Mouse (Mus musculus) hindbrain, embryonic 15.5 days (tissue): ENCODE results near the gene Fry. TPM values are rescaled to one million over a fixed set of nuclear protein-coding genes. Genes with fewer than 3 reads are reported as not detected.

Experiments used
- ATAC-seq: fragments of 200-750 bp; cut with Nextera tagmentation; 2 replicates; pipeline ENCODE4 v1.8.0; 2017; ENCODE audit warnings: low read depth, moderate number of reproducible peaks, moderate TSS enrichment; ENCODE audit not compliant: low FRiP score
- H3K27ac ChIP-seq: fragments of 300-500 bp; sonication (generic); replicated peaks from 2 replicates; pipeline ENCODE4 v1.5.1; 2015; ENCODE audit warnings: mild to moderate bottlenecking, inconsistent platforms
- H3K27me3 ChIP-seq: fragments of 300-500 bp; sonication (generic); 2 replicates; pipeline ENCODE4 v1.6.1; 2015; ENCODE audit warnings: control low read depth, inconsistent platforms
- H3K36me3 ChIP-seq: fragments of 300-500 bp; sonication (generic); 2 replicates; pipeline ENCODE4 v1.6.1; 2015; ENCODE audit warnings: control low read depth, inconsistent platforms
- H3K4me1 ChIP-seq: fragments of 300-500 bp; sonication (generic); replicated peaks from 2 replicates; pipeline ENCODE4 v1.6.1; 2015; ENCODE audit warnings: control low read depth, inconsistent platforms
- H3K4me2 ChIP-seq: fragments of 300-500 bp; sonication (generic); 2 replicates; pipeline ENCODE4 v1.6.1; 2015; ENCODE audit warnings: moderate library complexity, mild to moderate bottlenecking, inconsistent platforms
- H3K4me3 ChIP-seq: fragments of 300-500 bp; sonication (generic); 2 replicates; pipeline ENCODE4 v1.5.1; 2015; ENCODE audit warnings: mild to moderate bottlenecking, inconsistent platforms
- H3K9ac ChIP-seq: fragments of 300-500 bp; sonication (generic); 2 replicates; pipeline ENCODE4 v1.6.1; 2015; ENCODE audit warnings: inconsistent platforms
- H3K9me3 ChIP-seq: fragments of 300-500 bp; sonication (generic); 2 replicates; pipeline ENCODE4 v1.6.1; 2016; ENCODE audit warnings: control low read depth, inconsistent platforms
- WGBS: fragments of 180-500 bp; shearing (Covaris S2); methylation state at CpG from one replicate; pipeline ENCODE4 v1.1.7; 2015; 5-methylcytosine and 5-hydroxymethylcytosine counted together
- polyA plus RNA-seq: library from polyadenylated mRNA; unstranded; fragments of >200 nt; fragmentation: Nextera tagmentation; extraction: Ambion mirVana; gene quantifications from 2 replicates; pipeline ENCODE4 v1.2.1, GENCODE M21; 2015

The Fry gene
- polyA plus RNA-seq, 1 experiment from 2014 or later = 52.0 TPM

- no peak overlapping the region for H3K27ac ChIP-seq
- H3K27me3 ChIP-seq = no peaks in the 10 kb centered on the region
- H3K4me1 ChIP-seq = peaks cover 10% of the 10 kb centered on the region; the same call in 1 of the 2 replicates
- 82% methylated on average over 7 of the region's 7 CpGs for WGBS
- H3K9me3 ChIP-seq = no peaks in the 10 kb centered on the region
- ATAC-seq = no peak
- H3K36me3 ChIP-seq = no peaks in the 10 kb centered on the region
- no peak overlapping the region for H3K4me3 ChIP-seq
- H3K4me2 ChIP-seq = no peak overlapping the region
- no peak overlapping the region for H3K9ac ChIP-seq
Measured at GRCm38 (mm10) chr5:150287949-150288348, 169.5 kb downstream of the Fry start.

GRCm38 (mm10) chr5:150289611-150290010 lies 171.2 kb downstream of the Fry start:
- Histone ChIP-seq H3K4me2 (no peak overlapping the region), H3K4me1 (peaks cover 13% of the 10 kb centered on the region; the same call in 1 of the 2 replicates), H3K9me3 (no peaks in the 10 kb centered on the region), H3K27ac (no peak overlapping the region), H3K9ac (no peak overlapping the region), H3K4me3 (no peak overlapping the region), H3K36me3 (no peaks in the 10 kb centered on the region), H3K27me3 (no peaks in the 10 kb centered on the region)
- WGBS = 72% methylated on average over 8 of the region's 8 CpGs
- ATAC-seq = no peak

DNA sequence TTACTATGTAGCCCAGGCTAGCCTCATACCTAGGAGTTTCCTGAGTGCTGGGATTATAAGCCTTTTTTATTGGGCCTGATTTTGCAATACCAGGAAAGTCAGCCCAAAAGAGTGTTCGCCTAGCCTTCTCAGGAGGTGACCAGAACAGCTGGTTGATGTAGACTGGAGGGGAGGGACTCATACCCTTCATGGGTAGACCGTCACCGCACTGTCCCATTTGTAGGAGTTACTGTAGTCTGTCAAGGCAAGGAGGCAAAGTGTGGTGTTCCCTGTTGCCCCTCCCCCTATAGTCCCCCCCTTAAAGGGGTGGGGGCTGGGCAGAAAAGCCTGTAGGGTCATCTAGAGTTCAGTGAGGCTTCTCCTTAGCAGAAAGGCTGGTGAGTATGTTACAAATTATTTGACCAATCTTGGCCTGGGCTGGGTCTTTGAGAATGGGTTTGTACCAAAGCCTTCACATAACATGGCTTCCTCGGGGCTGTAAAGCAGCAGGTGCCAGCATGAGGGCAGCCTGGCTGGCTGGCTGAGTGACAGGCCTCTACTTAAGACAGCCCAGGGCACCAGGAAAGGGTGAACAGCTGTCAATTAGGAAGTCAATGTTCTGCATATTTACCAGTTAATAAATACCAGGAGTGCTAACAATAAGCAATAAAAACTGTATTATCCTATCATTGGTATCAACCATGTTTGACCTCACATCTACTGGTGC lies 172.2 kb downstream of the Fry start:
- H3K9me3 ChIP-seq = no peaks in the 10 kb centered on the region
- no peaks in the 10 kb centered on the region for H3K27me3 ChIP-seq
- 80% methylated on average over 4 of the region's 4 CpGs for WGBS
- no peak overlapping the region for H3K9ac ChIP-seq
- no peak overlapping the region for H3K4me2 ChIP-seq
- no peaks in the 10 kb centered on the region for H3K36me3 ChIP-seq
- H3K4me3 ChIP-seq = no peak overlapping the region
- peak; percentile 37; the same call in 1 of the 2 replicates for ATAC-seq
- no peak overlapping the region for H3K27ac ChIP-seq
- H3K4me1 ChIP-seq = peaks cover 20% of the 10 kb centered on the region; the same call in 1 of the 2 replicates

- H3K27me3 ChIP-seq = no peaks in the 10 kb centered on the region
- no peak overlapping the region for H3K27ac ChIP-seq
- ATAC-seq = no peak
- H3K36me3 ChIP-seq = no peaks in the 10 kb centered on the region
- no peak overlapping the region for H3K9ac ChIP-seq
- H3K9me3 ChIP-seq = no peaks in the 10 kb centered on the region
- 91% methylated on average over 6 of the region's 6 CpGs for WGBS
- H3K4me1 ChIP-seq = peaks cover 20% of the 10 kb centered on the region; the same call in 1 of the 2 replicates
- no peak overlapping the region for H3K4me2 ChIP-seq
- no peak overlapping the region for H3K4me3 ChIP-seq
Measured at GRCm38 (mm10) chr5:150291216-150291615, 172.8 kb downstream of the Fry start.

DNA sequence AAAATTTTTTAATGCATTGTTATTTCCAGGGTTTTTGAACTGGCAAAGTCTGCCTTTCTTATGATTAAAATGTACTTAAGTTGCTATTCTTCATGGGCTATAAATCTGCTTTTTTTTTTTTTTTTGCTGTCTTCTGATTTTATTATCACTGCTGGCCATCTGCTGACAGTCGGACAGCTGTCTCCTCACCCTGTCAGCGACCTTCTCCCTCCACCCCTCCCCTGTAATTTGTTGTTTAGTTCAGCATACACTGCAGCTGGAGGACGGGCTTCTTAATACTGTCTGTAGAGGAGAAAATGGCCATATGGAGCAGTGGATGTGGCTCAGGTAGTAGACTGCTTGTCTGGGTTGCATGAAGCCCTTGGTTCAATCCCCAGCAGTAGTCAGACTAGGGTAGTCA lies 173.7 kb downstream of the Fry start:
- ATAC-seq = 0 out of 2 replicates have a peak, but pooled peaks have one; percentile 19
- Histone ChIP-seq H3K4me2 (no peak overlapping the region), H3K36me3 (no peaks in the 10 kb centered on the region), H3K9me3 (no peaks in the 10 kb centered on the region), H3K27me3 (no peaks in the 10 kb centered on the region), H3K27ac (no peak overlapping the region), H3K4me1 (0 out of 2 replicates have a peak, but pooled peaks cover 20% of the 10 kb centered on the region), H3K4me3 (no peak overlapping the region), H3K9ac (no peak overlapping the region)
- 36% methylated on average over 3 of the region's 3 CpGs for WGBS

DNA sequence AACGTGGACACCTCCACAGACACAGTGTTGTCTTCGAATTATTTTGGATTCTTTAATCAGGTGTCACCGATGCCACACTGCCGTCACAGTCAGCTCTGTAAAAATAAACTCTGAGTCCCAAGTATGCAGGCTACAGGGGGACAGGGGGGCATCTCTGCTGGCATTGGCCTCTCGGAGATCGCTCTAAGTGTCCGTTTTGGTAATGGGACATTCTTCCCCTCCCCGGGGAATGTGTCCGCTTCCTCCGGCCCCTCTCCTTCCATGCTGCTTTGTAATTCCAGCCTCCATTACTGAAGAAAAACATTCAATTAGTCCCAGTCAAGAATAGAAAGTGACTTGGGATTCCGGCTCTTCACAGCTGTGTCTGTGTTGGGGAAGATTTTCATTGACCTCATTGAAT lies 175.9 kb downstream of the Fry start:
- H3K4me2 ChIP-seq = no peak overlapping the region
- no peak overlapping the region for H3K4me3 ChIP-seq
- no peak overlapping the region for H3K27ac ChIP-seq
- 62% methylated on average over 11 of the region's 11 CpGs for WGBS
- no peaks in the 10 kb centered on the region for H3K36me3 ChIP-seq
- H3K9ac ChIP-seq = no peak overlapping the region
- H3K9me3 ChIP-seq = no peaks in the 10 kb centered on the region
- peaks cover 25% of the 10 kb centered on the region for H3K4me1 ChIP-seq
- no peak for ATAC-seq
- H3K27me3 ChIP-seq = no peaks in the 10 kb centered on the region

GRCm38 (mm10) chr5:150295096-150295495 lies 176.7 kb downstream of the Fry start:
- no peak for ATAC-seq
- Histone ChIP-seq H3K27ac (no peak overlapping the region), H3K27me3 (no peaks in the 10 kb centered on the region), H3K9ac (no peak overlapping the region), H3K9me3 (no peaks in the 10 kb centered on the region), H3K4me3 (no peak overlapping the region), H3K4me2 (no peak overlapping the region), H3K4me1 (peaks cover 28% of the 10 kb centered on the region), H3K36me3 (no peaks in the 10 kb centered on the region)
- 84% methylated on average over 11 of the region's 11 CpGs for WGBS

DNA sequence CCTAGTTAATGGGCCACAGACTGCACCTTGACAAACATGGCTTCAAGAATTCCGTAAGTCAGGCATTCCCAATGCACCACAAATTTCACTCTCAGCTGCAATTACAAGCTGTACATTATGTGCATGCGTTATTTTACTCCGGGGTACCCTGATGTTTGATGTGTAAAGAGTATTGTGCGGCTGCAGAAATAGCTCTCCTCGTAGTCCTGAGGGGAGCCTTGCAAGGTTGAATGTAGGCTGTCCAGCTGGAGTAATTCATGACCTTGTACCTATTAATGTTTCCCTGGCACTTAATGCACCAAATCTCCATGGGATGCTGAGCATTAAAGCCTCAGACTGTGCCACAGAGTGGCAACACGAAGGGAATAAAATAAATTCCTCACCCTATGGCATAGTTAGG lies 180.5 kb downstream of the Fry start:
- Histone ChIP-seq H3K9me3 (no peaks in the 10 kb centered on the region), H3K27me3 (no peaks in the 10 kb centered on the region), H3K4me2 (no peak overlapping the region), H3K27ac (no peak overlapping the region), H3K9ac (no peak overlapping the region), H3K36me3 (no peaks in the 10 kb centered on the region), H3K4me1 (peaks cover 23% of the 10 kb centered on the region), H3K4me3 (no peak overlapping the region)
- peak; percentile 61; the same call in 1 of the 2 replicates for ATAC-seq
- WGBS = 51% methylated on average over 6 of the region's 6 CpGs

GRCm38 (mm10) chr5:150302123-150302522 lies 183.7 kb downstream of the Fry start:
- 74% methylated on average over 2 of the region's 2 CpGs for WGBS
- Histone ChIP-seq H3K36me3 (no peaks in the 10 kb centered on the region; the same call in 1 of the 2 replicates), H3K4me2 (no peak overlapping the region), H3K27ac (no peak overlapping the region), H3K27me3 (no peaks in the 10 kb centered on the region), H3K9ac (no peak overlapping the region), H3K9me3 (no peaks in the 10 kb centered on the region), H3K4me1 (peaks cover 13% of the 10 kb centered on the region), H3K4me3 (no peak overlapping the region)
- no peak for ATAC-seq

- Histone ChIP-seq H3K4me2 (no peak overlapping the region), H3K4me1 (peaks cover 13% of the 10 kb centered on the region), H3K27me3 (no peaks in the 10 kb centered on the region), H3K27ac (no peak overlapping the region), H3K9me3 (no peaks in the 10 kb centered on the region), H3K4me3 (no peak overlapping the region), H3K36me3 (no peaks in the 10 kb centered on the region; the same call in 1 of the 2 replicates), H3K9ac (no peak overlapping the region)
- WGBS = 84% methylated on average over 5 of the region's 5 CpGs
- no peak for ATAC-seq
Measured at GRCm38 (mm10) chr5:150302996-150303395, 184.6 kb downstream of the Fry start.

DNA sequence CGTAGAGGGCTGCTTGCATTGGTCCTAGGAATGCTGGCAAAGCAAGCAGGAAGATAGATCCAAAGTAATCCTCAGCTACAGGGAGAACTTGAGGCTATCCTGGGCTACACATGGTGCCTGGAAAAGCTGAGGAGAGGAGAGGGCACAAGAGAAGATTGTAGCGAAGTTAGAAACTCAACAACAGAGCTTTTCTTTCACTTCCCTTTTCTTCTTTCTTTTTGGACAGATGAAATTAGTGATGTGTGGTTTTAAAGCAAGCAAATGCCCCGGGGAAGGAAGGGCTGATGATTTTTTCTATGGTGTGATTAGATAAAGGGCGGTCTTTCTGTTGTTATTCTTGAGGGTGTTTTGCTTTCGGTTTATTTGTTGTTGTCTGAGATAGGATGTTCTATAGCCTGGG lies 188.1 kb downstream of the Fry start:
- Histone ChIP-seq H3K4me1 (no peaks in the 10 kb centered on the region), H3K4me2 (no peak overlapping the region), H3K27ac (no peak overlapping the region), H3K4me3 (no peak overlapping the region), H3K9me3 (no peaks in the 10 kb centered on the region), H3K36me3 (peaks cover 14% of the 10 kb centered on the region), H3K9ac (no peak overlapping the region), H3K27me3 (no peaks in the 10 kb centered on the region)
- no peak for ATAC-seq
- 90% methylated on average over 5 of the region's 5 CpGs for WGBS

- Histone ChIP-seq H3K9ac (no peak overlapping the region), H3K36me3 (peaks cover 21% of the 10 kb centered on the region), H3K9me3 (no peaks in the 10 kb centered on the region), H3K4me2 (no peak overlapping the region), H3K27ac (peak overlapping the region; percentile 20; the same call in 1 of the 2 replicates), H3K4me1 (no peaks in the 10 kb centered on the region), H3K4me3 (no peak overlapping the region), H3K27me3 (no peaks in the 10 kb centered on the region)
- 54% methylated on average over 2 of the region's 2 CpGs for WGBS
- no peak for ATAC-seq
Measured at GRCm38 (mm10) chr5:150313229-150313628, 194.8 kb downstream of the Fry start.

GRCm38 (mm10) chr5:150314582-150314981 lies 196.1 kb downstream of the Fry start:
- peaks cover 21% of the 10 kb centered on the region for H3K36me3 ChIP-seq
- H3K4me2 ChIP-seq = no peak overlapping the region
- H3K4me1 ChIP-seq = no peaks in the 10 kb centered on the region
- no peak overlapping the region for H3K27ac ChIP-seq
- H3K9me3 ChIP-seq = no peaks in the 10 kb centered on the region
- H3K27me3 ChIP-seq = no peaks in the 10 kb centered on the region
- 97% methylated on average over 6 of the region's 6 CpGs for WGBS
- no peak overlapping the region for H3K9ac ChIP-seq
- no peak for ATAC-seq
- no peak overlapping the region for H3K4me3 ChIP-seq
